Mouse (Mus musculus) spleen, adult 2 months (tissue): ENCODE data around the gene Ltbp2.

Experiments used
- CTCF ChIP-seq: fragments of 200-500 bp; IDR thresholded peaks from 2 replicates; pipeline ENCODE4 v1.5.1; 2011; ENCODE audit warnings: mild to moderate bottlenecking, inconsistent platforms; ENCODE audit not compliant: insufficient read depth, insufficient read length, insufficient replicate concordance; ENCODE audit errors: extremely low read depth
- POLR2A ChIP-seq: fragments of 200-500 bp; IDR thresholded peaks from 2 replicates; pipeline ENCODE4 v1.6.1; 2011; ENCODE audit warnings: low read depth, low read length, inconsistent platforms

GRCm38 (mm10) chr12:84856532-84856931 is 19.8 kb downstream of the Ltbp2 start:
- TF ChIP-seq CTCF (no peak), POLR2A (no peak)
